ENCODE assay signal across 10 mouse cellular contexts in the genomic region with DNA sequence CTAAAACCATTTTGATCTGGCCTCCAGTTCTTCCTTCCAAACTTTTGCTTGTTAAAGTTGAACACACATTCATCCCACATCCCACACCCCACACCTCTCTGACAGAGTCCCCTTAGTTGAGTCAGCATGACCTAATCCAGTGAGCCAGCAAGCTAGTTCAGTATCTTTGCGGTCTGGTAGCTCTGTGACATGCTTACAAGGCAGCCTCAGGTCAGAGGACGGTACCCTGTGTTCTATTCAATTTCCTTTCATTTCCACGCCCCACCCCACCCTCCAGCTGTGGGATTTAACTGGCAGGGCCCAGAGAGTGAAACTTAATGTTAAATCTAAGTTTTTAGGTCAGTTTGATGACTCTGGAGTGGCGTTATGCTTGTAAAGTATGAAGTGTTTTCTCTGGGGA.
DNase-seq lines count a peak whose midpoint lies in the region; ATAC-seq and TF ChIP-seq lines count a peak whose summit lies in the region.
"Had no signal": no experiment of that assay in that cellular context is flagged by ENCODE, and none has a peak within 500 bp of the region (broad histone marks: within the 10 kb centered on the region; RNA-seq: fewer than 3 reads in every experiment).

No protein-coding gene starts in this region.

- H3K36me3 ChIP-seq in lung, postnatal 0 days (ENCODE audit: insufficient read depth, low read length): no peaks in the 10 kb centered on the region
- H3K36me3 ChIP-seq in myocyte (ENCODE audit: control insufficient read depth, insufficient read depth): no peaks in the 10 kb centered on the region
- no peaks in the 10 kb centered on the region for H3K36me3 ChIP-seq in midbrain, postnatal 0 days (ENCODE audit: insufficient read depth, low read length)
- H3K36me3 ChIP-seq: limb, embryonic 13.5 days; midbrain, embryonic 13.5 days had no signal

- ATAC-seq in lung, postnatal 0 days: peak; percentile 62
- ATAC-seq in midbrain, postnatal 0 days (ENCODE audit: low FRiP score): no peak
- ATAC-seq: midbrain, embryonic 13.5 days had no signal

- H3K27me3 ChIP-seq in lung, postnatal 0 days (replicated peaks; ENCODE audit: insufficient read depth, low read length): no peaks in the 10 kb centered on the region
- H3K27me3 ChIP-seq in myocyte (ENCODE audit: control insufficient read depth, insufficient read depth, insufficient read length): no peaks in the 10 kb centered on the region
- H3K27me3 ChIP-seq in midbrain, postnatal 0 days (ENCODE audit: insufficient read depth, low read length): no peaks in the 10 kb centered on the region
- H3K27me3 ChIP-seq: limb, embryonic 13.5 days; midbrain, embryonic 13.5 days had no signal

- no peaks in the 10 kb centered on the region for H3K79me2 ChIP-seq in myocyte (ENCODE audit: control insufficient read depth, insufficient read depth)

- H3K9ac ChIP-seq in lung, postnatal 0 days (replicated peaks; ENCODE audit: low read depth): no peak overlapping the region
- H3K9ac ChIP-seq in midbrain, postnatal 0 days (replicated peaks; ENCODE audit: low read length, poor library complexity, severe bottlenecking): no peak overlapping the region
- H3K9ac ChIP-seq: limb, embryonic 13.5 days; midbrain, embryonic 13.5 days had no signal

- no peak for TF ChIP-seq POLR2A in myocyte (IDR thresholded peaks at IDR 0.05; ENCODE audit: insufficient read length, low read depth)

- no peak overlapping the region for H3K4me2 ChIP-seq in lung, postnatal 0 days (replicated peaks; ENCODE audit: low read depth, low read length)
- H3K4me2 ChIP-seq in myocyte (ENCODE audit: low read depth): peak overlapping the region; percentile 16
- no peak overlapping the region for H3K4me2 ChIP-seq in midbrain, postnatal 0 days (ENCODE audit: low read depth, low read length, poor library complexity, severe bottlenecking)
- H3K4me2 ChIP-seq: limb, embryonic 13.5 days; midbrain, embryonic 13.5 days had no signal

- no peak overlapping the region for H3K4me3 ChIP-seq in lung, postnatal 0 days (ENCODE audit: low read depth, low read length)
- no peak overlapping the region for H3K4me3 ChIP-seq in brown adipose tissue, adult 24 weeks (ENCODE audit: insufficient read depth, low read depth, low read length)
- H3K4me3 ChIP-seq in myocyte: no peak overlapping the region
- no peak overlapping the region for H3K4me3 ChIP-seq in midbrain, postnatal 0 days (ENCODE audit: low read depth, low read length)
- H3K4me3 ChIP-seq: limb, embryonic 13.5 days; midbrain, embryonic 13.5 days had no signal

- 0 out of 2 replicates have a peak, but pooled peaks have one; percentile 24 for TF ChIP-seq EP300 in lung, postnatal 0 days (IDR thresholded peaks at IDR 0.05)

- peak; percentile 23 for DNase-seq in lung, postnatal 0 days (ENCODE audit: low spot score)
- no peak for DNase-seq in lung, postnatal 10 days
- peak; percentile 19 for DNase-seq in induced T-regulatory cell, adult 2 months (ENCODE audit: low read depth)
- DNase-seq in ovary, postnatal 14 days (ENCODE audit: low spot score): no peak
- no peak for DNase-seq in midbrain, postnatal 0 days (ENCODE audit: low spot score)
- DNase-seq: cerebellum, adult 18-20 months had no signal

- H3ac ChIP-seq in myocyte (ENCODE audit: control insufficient read depth, insufficient read length): no peak overlapping the region

- no peak for TF ChIP-seq CTCF in lung, postnatal 0 days (IDR thresholded peaks at IDR 0.05)
- TF ChIP-seq CTCF in midbrain, postnatal 0 days (IDR thresholded peaks at IDR 0.05): no peak

- no peak overlapping the region for H3K27ac ChIP-seq in lung, postnatal 0 days (ENCODE audit: low read length)
- peak overlapping the region; percentile 55 for H3K27ac ChIP-seq in brown adipose tissue, adult 24 weeks (replicated peaks; ENCODE audit: low read depth, low read length)
- no peak overlapping the region for H3K27ac ChIP-seq in midbrain, postnatal 0 days (ENCODE audit: low read depth, low read length)
- H3K27ac ChIP-seq: limb, embryonic 13.5 days; midbrain, embryonic 13.5 days had no signal

- 52% methylated on average over 4 of the region's 4 CpGs for WGBS in lung, postnatal 0 days
- 55% methylated on average over 4 of the region's 4 CpGs for WGBS in midbrain, postnatal 0 days

- no peaks in the 10 kb centered on the region for H3K4me1 ChIP-seq in lung, postnatal 0 days (ENCODE audit: insufficient read depth, low read depth, low read length)
- H3K4me1 ChIP-seq in brown adipose tissue, adult 24 weeks (ENCODE audit: control insufficient read depth, insufficient read depth, insufficient read length, low read length): peaks cover 18% of the 10 kb centered on the region
- H3K4me1 ChIP-seq in midbrain, postnatal 0 days (ENCODE audit: insufficient read depth, low read length): no peaks in the 10 kb centered on the region
- H3K4me1 ChIP-seq: midbrain, embryonic 13.5 days had no signal

- H3K9me3 ChIP-seq in lung, postnatal 0 days (ENCODE audit: low read length): no peaks in the 10 kb centered on the region
- H3K9me3 ChIP-seq in midbrain, postnatal 0 days (ENCODE audit: low read length): no peaks in the 10 kb centered on the region
- H3K9me3 ChIP-seq: limb, embryonic 13.5 days; midbrain, embryonic 13.5 days had no signal

TF ChIP-seq in myocyte, 11 proteins besides CTCF, POLR2A, EP300 and RAD21:
- no peak for TF ChIP-seq E2F4 (IDR thresholded peaks at IDR 0.05; ENCODE audit: insufficient read depth)
- TF ChIP-seq SRF (IDR thresholded peaks at IDR 0.05; ENCODE audit: control insufficient read depth, insufficient read length, low read depth): no peak
- TF ChIP-seq MYOD1 (IDR thresholded peaks at IDR 0.05; ENCODE audit: control insufficient read depth in 1 of 3, insufficient read length in 2 of 3, low read depth in 2 of 3): no peak
- TF ChIP-seq MAX (IDR thresholded peaks at IDR 0.05; ENCODE audit: low read depth): no peak
- no peak for TF ChIP-seq POLR2AphosphoS2 (IDR thresholded peaks at IDR 0.05; ENCODE audit: insufficient read length, low read depth)
- TF ChIP-seq USF1 (IDR thresholded peaks at IDR 0.05; ENCODE audit: low read depth): no peak
- TF ChIP-seq TCF3 (IDR thresholded peaks at IDR 0.05; ENCODE audit: insufficient read length, low read depth): no peak
- no peak for TF ChIP-seq REST (IDR thresholded peaks at IDR 0.05; ENCODE audit: insufficient read depth, insufficient read length)
- no peak for TF ChIP-seq CEBPB (IDR thresholded peaks at IDR 0.05; ENCODE audit: insufficient read depth, poor library complexity, severe bottlenecking)
- no peak for TF ChIP-seq MYOG (IDR thresholded peaks at IDR 0.05; ENCODE audit: control insufficient read depth in 1 of 3, insufficient read depth in 1 of 3, insufficient read length in 2 of 3, low read depth in 2 of 3)

Comparison
In these comparisons a context has a peak if more than half of its experiments do, and no peak if none do; other contexts are left out.
1. DNase-seq: peak in lung, postnatal 0 days (single experiment) and induced T-regulatory cell, adult 2 months (single experiment); none in lung, postnatal 10 days (single experiment), ovary, postnatal 14 days (single experiment) and midbrain, postnatal 0 days (single experiment).